Mouse (Mus musculus): ENCODE results near the gene Hs3st6. TPM values are rescaled to one million over a fixed set of nuclear protein-coding genes. Genes with fewer than 3 reads are reported as not detected.

Gene Hs3st6
- polyA plus RNA-seq, 1 experiment from 2014 or later, result 0.23 TPM

Other genes starting within 250 kb of the Hs3st6 start
- 67.1 and 80.8 TPM in 2 replicates for gene Traf7, start 225.1 kb upstream of the Hs3st6 start, polyA plus RNA-seq (2014; fragmentation: Nextera tagmentation; extraction: Ambion mirVana)
- 1.8 and 2.2 TPM in 2 replicates for gene Rab26, start 218.8 kb upstream of the Hs3st6 start, polyA plus RNA-seq (2014; fragmentation: Nextera tagmentation; extraction: Ambion mirVana)
- gene Pkd1, start 203.2 kb upstream of the Hs3st6 start, polyA plus RNA-seq (2014; fragmentation: Nextera tagmentation; extraction: Ambion mirVana), result 11.9 and 18.5 TPM in 2 replicates
- 50.6 and 57.6 TPM in 2 replicates for gene Tsc2, start 120.4 kb upstream of the Hs3st6 start, polyA plus RNA-seq (2014; fragmentation: Nextera tagmentation; extraction: Ambion mirVana)
- 14.4 and 18.4 TPM in 2 replicates for gene Nthl1, start 120.3 kb upstream of the Hs3st6 start, polyA plus RNA-seq (2014; fragmentation: Nextera tagmentation; extraction: Ambion mirVana)
- gene Slc9a3r2, start 102.7 kb upstream of the Hs3st6 start, polyA plus RNA-seq (2014; fragmentation: Nextera tagmentation; extraction: Ambion mirVana), result 36.1 and 36.4 TPM in 2 replicates
- gene Npw, start 94.5 kb upstream of the Hs3st6 start, polyA plus RNA-seq (2014; fragmentation: Nextera tagmentation; extraction: Ambion mirVana), result not detected in 2 replicates
- gene Zfp598, start 83.3 kb upstream of the Hs3st6 start, polyA plus RNA-seq (2014; fragmentation: Nextera tagmentation; extraction: Ambion mirVana), result 23.5 and 24.9 TPM in 2 replicates
- gene Syngr3, start 63.0 kb upstream of the Hs3st6 start, polyA plus RNA-seq (2014; fragmentation: Nextera tagmentation; extraction: Ambion mirVana), result 12.7 and 13.4 TPM in 2 replicates
- gene Gfer, start 56.8 kb upstream of the Hs3st6 start, polyA plus RNA-seq (2014; fragmentation: Nextera tagmentation; extraction: Ambion mirVana), result 54.8 and 59.6 TPM in 2 replicates
- 0.97 and 1.5 TPM in 2 replicates for gene Noxo1, start 56.8 kb upstream of the Hs3st6 start, polyA plus RNA-seq (2014; fragmentation: Nextera tagmentation; extraction: Ambion mirVana)
- 91.0 and 97.5 TPM in 2 replicates for gene Tbl3, start 45.3 kb upstream of the Hs3st6 start, polyA plus RNA-seq (2014; fragmentation: Nextera tagmentation; extraction: Ambion mirVana)
- 0.22 TPM in 1 of 2 replicates, not detected in the other for gene Rnf151, start 34.9 kb upstream of the Hs3st6 start, polyA plus RNA-seq (2014; fragmentation: Nextera tagmentation; extraction: Ambion mirVana)
- gene Rps2, start 34.9 kb upstream of the Hs3st6 start, polyA plus RNA-seq (2014; fragmentation: Nextera tagmentation; extraction: Ambion mirVana), result 1,270 and 1,392 TPM in 2 replicates
- 198 and 210 TPM in 2 replicates for gene Ndufb10, start 28.5 kb upstream of the Hs3st6 start, polyA plus RNA-seq (2014; fragmentation: Nextera tagmentation; extraction: Ambion mirVana)
- not detected in 2 replicates for gene Rpl3l, start 25.2 kb upstream of the Hs3st6 start, polyA plus RNA-seq (2014; fragmentation: Nextera tagmentation; extraction: Ambion mirVana)
- gene Msrb1, start 16.3 kb upstream of the Hs3st6 start, polyA plus RNA-seq (2014; fragmentation: Nextera tagmentation; extraction: Ambion mirVana), result 19.2 and 23.0 TPM in 2 replicates
- not detected in 2 replicates for gene Meiob, start 51.3 kb downstream of the Hs3st6 start, polyA plus RNA-seq (2014; fragmentation: Nextera tagmentation; extraction: Ambion mirVana)
- gene Hagh, start 87.2 kb downstream of the Hs3st6 start, polyA plus RNA-seq (2014; fragmentation: Nextera tagmentation; extraction: Ambion mirVana), result 28.2 and 31.0 TPM in 2 replicates
- gene Fahd1, start 97.4 kb downstream of the Hs3st6 start, polyA plus RNA-seq (2014; fragmentation: Nextera tagmentation; extraction: Ambion mirVana), result 18.8 and 21.5 TPM in 2 replicates
- gene Igfals, start 113.0 kb downstream of the Hs3st6 start, polyA plus RNA-seq (2014; fragmentation: Nextera tagmentation; extraction: Ambion mirVana), result 0.08 TPM in 1 of 2 replicates, not detected in the other
- 70.4 and 73.8 TPM in 2 replicates for gene Nubp2, start 133.4 kb downstream of the Hs3st6 start, polyA plus RNA-seq (2014; fragmentation: Nextera tagmentation; extraction: Ambion mirVana)
- 37.3 and 44.4 TPM in 2 replicates for gene Spsb3, start 133.7 kb downstream of the Hs3st6 start, polyA plus RNA-seq (2014; fragmentation: Nextera tagmentation; extraction: Ambion mirVana)
- 18.4 and 20.8 TPM in 2 replicates for gene Eme2, start 142.1 kb downstream of the Hs3st6 start, polyA plus RNA-seq (2014; fragmentation: Nextera tagmentation; extraction: Ambion mirVana)
- 68.6 and 73.2 TPM in 2 replicates for gene Mrps34, start 142.1 kb downstream of the Hs3st6 start, polyA plus RNA-seq (2014; fragmentation: Nextera tagmentation; extraction: Ambion mirVana)
- gene Nme3, start 143.5 kb downstream of the Hs3st6 start, polyA plus RNA-seq (2014; fragmentation: Nextera tagmentation; extraction: Ambion mirVana), result 48.0 and 49.5 TPM in 2 replicates
- 31.7 and 36.5 TPM in 2 replicates for gene Mapk8ip3, start 184.0 kb downstream of the Hs3st6 start, polyA plus RNA-seq (2014; fragmentation: Nextera tagmentation; extraction: Ambion mirVana)
- gene Jpt2, start 207.7 kb downstream of the Hs3st6 start, polyA plus RNA-seq (2014; fragmentation: Nextera tagmentation; extraction: Ambion mirVana), result 283 and 284 TPM in 2 replicates